Mouse (Mus musculus): ENCODE results near the gene H2-T3.
"Not testable (repeated sequence)": the region's sequence is repeated elsewhere in the genome, so short reads cannot be mapped to it uniquely, and the experiment has no call there.

GRCm38 (mm10) chr17:36146937-36147336 lies 43.1 kb downstream of the H2-T3 start:
- not testable (repeated sequence) for TF ChIP-seq POLR2A (IDR thresholded peaks at IDR 0.05; ENCODE audit: insufficient read depth, low read length); CTCF (IDR thresholded peaks at IDR 0.05; ENCODE audit: low read depth, low read length); EP300 (IDR thresholded peaks at IDR 0.05; ENCODE audit: insufficient read depth, low read depth, low read length)

Data from ES-Bruce4 (cell line).